Mouse (Mus musculus): Measurements from ENCODE around the gene Tprgl.

DNA sequence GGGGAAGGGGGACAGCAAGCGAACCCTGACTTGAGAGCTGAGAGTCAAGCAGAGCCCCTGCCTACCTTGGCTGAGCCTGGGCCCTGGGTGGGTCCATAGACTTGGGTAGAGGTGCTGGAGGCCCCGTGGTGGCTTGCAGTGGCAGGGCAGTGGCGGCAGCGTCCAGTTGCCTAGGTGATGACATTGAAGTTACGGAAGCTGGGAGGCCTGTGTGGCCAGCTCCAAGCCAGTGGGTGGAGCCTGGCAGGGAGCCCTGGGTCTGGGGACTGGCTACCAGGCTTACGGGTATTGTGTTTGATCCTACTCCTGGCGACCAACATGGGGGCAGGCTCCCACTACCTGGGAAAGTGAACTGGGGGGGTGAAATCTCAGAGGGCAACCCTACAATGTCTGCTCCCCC is 44.0 kb downstream of the Tprgl start:
- TF ChIP-seq CTCF (IDR thresholded peaks at IDR 0.05 in 2 of 3, conservative IDR thresholded peaks at IDR 0.05 in 1 of 3; ENCODE audit: control insufficient read depth in 1 of 3, insufficient read depth in 1 of 3, low read depth in 2 of 3, low read length in 3 of 3, poor library complexity in 1 of 3, severe bottlenecking in 1 of 3) (no peak), POLR2A (IDR thresholded peaks at IDR 0.05; ENCODE audit: control insufficient read depth in 1 of 2, insufficient read depth in 1 of 2, low read depth in 1 of 2, low read length in 2 of 2, poor library complexity in 1 of 2) (no peak), JUND (IDR thresholded peaks at IDR 0.05; ENCODE audit: low read depth, low read length) (no peak), EP300 (IDR thresholded peaks at IDR 0.05; ENCODE audit: low read depth in 1 of 2, low read length in 2 of 2) (no peak), SIN3A (IDR thresholded peaks at IDR 0.05; ENCODE audit: low read length) (no peak), CHD1 (IDR thresholded peaks at IDR 0.05; ENCODE audit: low read depth, low read length) (no peak), POLR2AphosphoS5 (IDR thresholded peaks at IDR 0.05; ENCODE audit: borderline replicate concordance, low read depth, low read length) (no peak)
